Mouse (Mus musculus): ENCODE data around the gene Osbpl5.
"Not testable (repeated sequence)": the region's sequence is repeated elsewhere in the genome, so short reads cannot be mapped to it uniquely, and the experiment has no call there.

Gene Osbpl5

GRCm38 (mm10) chr7:143711381-143711780, 45.4 kb downstream of the Osbpl5 start:
- in situ Hi-C loops (cut with MboI, MseI) = no loop called here

GRCm38 (mm10) chr7:143709395-143709794, 47.4 kb downstream of the Osbpl5 start:
- in situ Hi-C loops (cut with MboI, MseI) = loop anchor here (5.0 kb wide), 1 partner anchor 43 kb away; no protein-coding TSS in a partner anchor

GRCm38 (mm10) chr7:143706697-143707438, 49.9 kb downstream of the Osbpl5 start:
- in situ Hi-C loops (cut with MboI, MseI) = loop anchor here (5.0 kb wide), 1 partner anchor 45 kb away; no protein-coding TSS in a partner anchor

- in situ Hi-C loops (cut with MboI, MseI) = no loop called here
These were observed 60.6 kb downstream of the Osbpl5 start for GRCm38 (mm10) chr7:143696140-143696539.

- in situ Hi-C loops (cut with MboI, MseI) = loop anchor here (5.0 kb wide), 1 partner anchor 77 kb away; no protein-coding TSS in a partner anchor
These were observed 62.2 kb downstream of the Osbpl5 start for GRCm38 (mm10) chr7:143694550-143694949.

GRCm38 (mm10) chr7:143692746-143693510, 63.9 kb downstream of the Osbpl5 start:
- in situ Hi-C loops (cut with MboI, MseI) = loop anchor here (5.0 kb wide), 1 partner anchor 76 kb away; no protein-coding TSS in a partner anchor

GRCm38 (mm10) chr7:143691909-143692308, 64.9 kb downstream of the Osbpl5 start:
- in situ Hi-C loops (cut with MboI, MseI) = loop anchor here (5.0 kb wide), 1 partner anchor 75 kb away; no protein-coding TSS in a partner anchor

GRCm38 (mm10) chr7:143691181-143691580, 65.6 kb downstream of the Osbpl5 start:
- in situ Hi-C loops (cut with MboI, MseI) = loop anchor here (5.0 kb wide), 1 partner anchor 74 kb away; no protein-coding TSS in a partner anchor

GRCm38 (mm10) chr7:143689946-143690345, 66.8 kb downstream of the Osbpl5 start:
- in situ Hi-C loops (cut with MboI, MseI) = loop anchor here (5.0 kb wide), 1 partner anchor 73 kb away; no protein-coding TSS in a partner anchor

- in situ Hi-C loops (cut with MboI, MseI) = no loop called here
These were observed 67.3 kb downstream of the Osbpl5 start for GRCm38 (mm10) chr7:143689481-143689880.

- in situ Hi-C loops (cut with MboI, MseI) = not testable (repeated sequence)
These were observed 70.1 kb downstream of the Osbpl5 start for GRCm38 (mm10) chr7:143686676-143687075.

GRCm38 (mm10) chr7:143686191-143686590, 70.6 kb downstream of the Osbpl5 start:
- in situ Hi-C loops (cut with MboI, MseI) = not testable (repeated sequence)

GRCm38 (mm10) chr7:143685359-143686067, 71.3 kb downstream of the Osbpl5 start, which contains the start of gene Tnfrsf23:
Gene Tnfrsf23 (minus strand): TSS chr7:143685872.
- in situ Hi-C loops (cut with MboI, MseI) = no loop called here

GRCm38 (mm10) chr7:143684569-143684968, 72.2 kb downstream of the Osbpl5 start:
- in situ Hi-C loops (cut with MboI, MseI) = not testable (repeated sequence)

- in situ Hi-C loops (cut with MboI, MseI) = no loop called here
These were observed 75.2 kb downstream of the Osbpl5 start for GRCm38 (mm10) chr7:143681566-143681965.

GRCm38 (mm10) chr7:143680836-143681235, 75.9 kb downstream of the Osbpl5 start:
- in situ Hi-C loops (cut with MboI, MseI) = not testable (repeated sequence)

GRCm38 (mm10) chr7:143679650-143680049, 77.1 kb downstream of the Osbpl5 start:
- in situ Hi-C loops (cut with MboI, MseI) = not testable (repeated sequence)

- in situ Hi-C loops (cut with MboI, MseI) = no loop called here
These were observed 90.1 kb downstream of the Osbpl5 start for GRCm38 (mm10) chr7:143666427-143667311.

- in situ Hi-C loops (cut with MboI, MseI) = no loop called here
These were observed 93.3 kb downstream of the Osbpl5 start for GRCm38 (mm10) chr7:143663470-143663869.

GRCm38 (mm10) chr7:143660797-143661196, 96.0 kb downstream of the Osbpl5 start:
- in situ Hi-C loops (cut with MboI, MseI) = no loop called here
